Mouse (Mus musculus) neural tube, embryonic 12.5 days (tissue): ENCODE measurements around the gene Vmn2r60. TPM values are rescaled to one million over a fixed set of nuclear protein-coding genes. Genes with fewer than 3 reads are reported as not detected.
"Not testable (repeated sequence)": the region's sequence is repeated elsewhere in the genome, so short reads cannot be mapped to it uniquely, and the experiment has no call there.

Experiments used
- ATAC-seq: fragments of 200-750 bp; cut with Nextera tagmentation; 2 replicates; pipeline ENCODE4 v1.8.0; 2017; ENCODE audit warnings: low read depth, mild to moderate bottlenecking, moderate TSS enrichment, moderate library complexity; ENCODE audit not compliant: low FRiP score
- H3K27ac ChIP-seq: fragments of 300-500 bp; sonication (generic); 2 replicates; pipeline ENCODE4 v1.5.1; 2016
- H3K27me3 ChIP-seq: fragments of 300-500 bp; sonication (generic); replicated peaks from 2 replicates; pipeline ENCODE4 v1.6.1; 2016; ENCODE audit warnings: mild to moderate bottlenecking
- H3K36me3 ChIP-seq: fragments of 300-500 bp; sonication (generic); 2 replicates; pipeline ENCODE4 v1.6.1; 2016; ENCODE audit warnings: mild to moderate bottlenecking
- H3K4me1 ChIP-seq: fragments of 300-500 bp; sonication (generic); 2 replicates; pipeline ENCODE4 v1.6.1; 2016
- H3K4me2 ChIP-seq: fragments of 300-500 bp; sonication (generic); replicated peaks from 2 replicates; pipeline ENCODE4 v1.6.1; 2016; ENCODE audit warnings: mild to moderate bottlenecking
- H3K4me3 ChIP-seq: fragments of 300-500 bp; sonication (generic); 2 replicates; pipeline ENCODE4 v1.5.1; 2016
- H3K9ac ChIP-seq: fragments of 300-500 bp; sonication (generic); 2 replicates; pipeline ENCODE4 v1.6.1; 2016; ENCODE audit warnings: mild to moderate bottlenecking
- H3K9me3 ChIP-seq: fragments of 300-500 bp; sonication (generic); 2 replicates; pipeline ENCODE4 v1.6.1; 2016; ENCODE audit warnings: mild to moderate bottlenecking
- WGBS: fragments of 180-500 bp; shearing (Covaris S2); methylation state at CpG from one replicate; pipeline ENCODE4 v1.1.7; 2016; 5-methylcytosine and 5-hydroxymethylcytosine counted together
- polyA plus RNA-seq: library from polyadenylated mRNA; unstranded; fragments of >200 nt; fragmentation: Nextera tagmentation; extraction: Ambion mirVana; gene quantifications from 2 replicates; pipeline ENCODE4 v1.2.1, GENCODE M21; 2016

Vmn2r60 gene
- not detected in 2 replicates for polyA plus RNA-seq

- H3K4me2 ChIP-seq = no peak within 1 kb of the TSS
- no peak within 1 kb of the TSS for H3K9ac ChIP-seq
- peaks cover 8% of the 10 kb centered on the region for H3K9me3 ChIP-seq
- WGBS = 81% methylated on average over 2 of the region's 2 CpGs
- no peaks in the 10 kb centered on the region for H3K4me1 ChIP-seq
- no peak within 1 kb of the TSS for H3K27ac ChIP-seq
- H3K36me3 ChIP-seq = no peaks in the 10 kb centered on the region
- no peak for ATAC-seq
- no peaks in the 10 kb centered on the region for H3K27me3 ChIP-seq
- H3K4me3 ChIP-seq = no peak within 1 kb of the TSS
Observed at GRCm38 (mm10) chr7:42107470-42107869, at the start of gene Vmn2r60. Gene Vmn2r60 (plus strand): TSS chr7:42107770.

- Histone ChIP-seq H3K36me3 (no peaks in the 10 kb centered on the region), H3K4me2 (no peak within 1 kb of the TSS), H3K27ac (no peak within 1 kb of the TSS), H3K9me3 (peaks cover 9% of the 10 kb centered on the region), H3K9ac (no peak within 1 kb of the TSS), H3K4me1 (no peaks in the 10 kb centered on the region), H3K4me3 (no peak within 1 kb of the TSS), H3K27me3 (no peaks in the 10 kb centered on the region)
- no peak for ATAC-seq
Observed at GRCm38 (mm10) chr7:42058923-42059322, 48.6 kb upstream of the Vmn2r60 start, which contains the start of gene Vmn2r59. Gene Vmn2r59 (minus strand): TSS chr7:42059023.

GRCm38 (mm10) chr7:42107061-42107460 lies 509 bp upstream of the Vmn2r60 start:
- H3K9ac ChIP-seq, H3K27me3 ChIP-seq, H3K4me2 ChIP-seq, H3K36me3 ChIP-seq, H3K4me3 ChIP-seq, H3K9me3 ChIP-seq, H3K27ac ChIP-seq, H3K4me1 ChIP-seq, ATAC-seq: not testable (repeated sequence)
- WGBS = 90% methylated on average over 14 of the region's 14 CpGs

Other genes starting within 250 kb of the Vmn2r60 start
- gene Vmn2r58, start 235.1 kb upstream of the Vmn2r60 start, polyA plus RNA-seq = not detected in 2 replicates
- gene Vmn2r59, start 48.7 kb upstream of the Vmn2r60 start, polyA plus RNA-seq = not detected in 2 replicates
- not detected in 2 replicates for gene Vmn2r61, start 152.3 kb downstream of the Vmn2r60 start, polyA plus RNA-seq